In genomic region chr3:105960700-105961099, GRCm38 (mm10) we compare ENCODE assay signal across 10 mouse cellular contexts. TPM values are rescaled to one million over a fixed set of nuclear protein-coding genes. Genes with fewer than 3 reads are reported as not detected.
DNase-seq lines count a peak whose midpoint lies in the region; ATAC-seq and TF ChIP-seq lines count a peak whose summit lies in the region.
"Had no signal": no experiment of that assay in that cellular context is flagged by ENCODE, and none has a peak within 500 bp of the region (broad histone marks: within the 10 kb centered on the region; RNA-seq: fewer than 3 reads in every experiment).

No protein-coding gene starts in this region.

- TF ChIP-seq CTCF in testis, adult 2 months (IDR thresholded peaks at IDR 0.05; ENCODE audit: control insufficient read depth, insufficient read depth, insufficient replicate concordance, low read depth, low read length) = no peak

- H3K4me3 ChIP-seq in testis, adult 2 months (ENCODE audit: control insufficient read depth, low read depth, low read length) = peak overlapping the region; percentile 75
- H3K4me3 ChIP-seq in midbrain, embryonic 13.5 days (replicated peaks) = peak overlapping the region; percentile 94; the same call in 1 of the 2 replicates

- intact Hi-C loops in left cerebral cortex, postnatal 4 days (cut with DNase I) = no loop called here

- WGBS in midbrain, embryonic 13.5 days = 99% methylated on average over 2 of the region's 2 CpGs

- no peak for TF ChIP-seq POLR2A in testis, adult 2 months (IDR thresholded peaks at IDR 0.05; ENCODE audit: control insufficient read depth, low read depth, low read length)

- no peak overlapping the region for H3K9ac ChIP-seq in midbrain, embryonic 13.5 days (replicated peaks)

- ATAC-seq in CD4-positive, CD25-positive, alpha-beta regulatory T cell, adult 4 months = no peak
- ATAC-seq in midbrain, embryonic 13.5 days = no peak

- no peaks in the 10 kb centered on the region for H3K27me3 ChIP-seq in testis, adult 2 months (ENCODE audit: control insufficient read depth, insufficient read depth, low read length)
- no peaks in the 10 kb centered on the region for H3K27me3 ChIP-seq in midbrain, embryonic 13.5 days

- peaks cover 4% of the 10 kb centered on the region for H3K36me3 ChIP-seq in testis, adult 2 months (ENCODE audit: control insufficient read depth, insufficient read depth, low read length)
- peaks cover 45% of the 10 kb centered on the region for H3K36me3 ChIP-seq in midbrain, embryonic 13.5 days

- no peak overlapping the region for H3K27ac ChIP-seq in testis, adult 2 months (ENCODE audit: control insufficient read depth, insufficient read depth, low read depth, low read length)
- H3K27ac ChIP-seq in midbrain, embryonic 13.5 days = no peak overlapping the region

- no peaks in the 10 kb centered on the region for H3K4me1 ChIP-seq in testis, adult 2 months (ENCODE audit: control insufficient read depth, insufficient read depth, low read length)
- peaks cover 41% of the 10 kb centered on the region for H3K4me1 ChIP-seq in midbrain, embryonic 13.5 days (replicated peaks)

- no peaks in the 10 kb centered on the region for H3K9me3 ChIP-seq in midbrain, embryonic 13.5 days

- peak; percentile 47 for DNase-seq in CD4-positive, CD25-positive, alpha-beta regulatory T cell, adult 2 months (ENCODE audit: low read depth, low spot score)
- no peak for DNase-seq in testis, postnatal 14 days (ENCODE audit: low spot score)
- peak; percentile 49 for DNase-seq in induced T-regulatory cell, adult 2 months (ENCODE audit: low read depth)
- DNase-seq in testis, postnatal 10 days (ENCODE audit: low spot score) = no peak
- DNase-seq in left cerebral cortex, postnatal 4 days = no peak

- H3K4me2 ChIP-seq in midbrain, embryonic 13.5 days (replicated peaks) = peak overlapping the region; percentile 89

RNA-seq across cellular contexts. Expression of gene Atp5f1, which starts 0.8 kb away (rescaled TPM):
- 100 to 1,000 TPM; 327 to 367 TPM for polyA plus RNA-seq in CD4-positive, CD25-positive, alpha-beta regulatory T cell, adult 4 months (2017; shearing (Covaris generic))
- polyA plus RNA-seq in testis, adult 2 months (2012; rRNA removed) = 68.0 and 69.0 TPM in 2 replicates
- polyA plus RNA-seq in midbrain, embryonic 13.5 days (2015; fragmentation: Nextera tagmentation; extraction: Ambion mirVana) = 541 and 556 TPM in 2 replicates
- total RNA-seq in left cerebral cortex, postnatal 4 days (2021) = 100 to 1,000 TPM; 255 TPM

RNA-seq across cellular contexts. Expression of gene Wdr77, which starts 1.5 kb away (rescaled TPM):
- 10 to 100 TPM; 67.3 to 77.9 TPM for polyA plus RNA-seq in CD4-positive, CD25-positive, alpha-beta regulatory T cell, adult 4 months (2017; shearing (Covaris generic))
- polyA plus RNA-seq in testis, adult 2 months (2012; rRNA removed) = 50.4 and 55.8 TPM in 2 replicates
- polyA plus RNA-seq in midbrain, embryonic 13.5 days (2015; fragmentation: Nextera tagmentation; extraction: Ambion mirVana) = 107 TPM in 2 replicates
- 10 to 100 TPM; 61.2 to 70.2 TPM for total RNA-seq in left cerebral cortex, postnatal 4 days (2021)

RNA-seq across cellular contexts. Expression of gene Ovgp1, which starts 12.8 kb away (rescaled TPM):
- 1 to 10 TPM; 5.6 to 7.3 TPM for polyA plus RNA-seq in CD4-positive, CD25-positive, alpha-beta regulatory T cell, adult 4 months (2017; shearing (Covaris generic))
- 10.3 and 13.3 TPM in 2 replicates for polyA plus RNA-seq in testis, adult 2 months (2012; rRNA removed)
- polyA plus RNA-seq in midbrain, embryonic 13.5 days (2015; fragmentation: Nextera tagmentation; extraction: Ambion mirVana) = 3.4 and 4.4 TPM in 2 replicates
- total RNA-seq in left cerebral cortex, postnatal 4 days (2021) = 1 to 10 TPM; 3.2 to 3.8 TPM

RNA-seq across cellular contexts. Expression of gene I830077J02Rik, which starts 28.2 kb away (rescaled TPM):
- polyA plus RNA-seq in CD4-positive, CD25-positive, alpha-beta regulatory T cell, adult 4 months (2017; shearing (Covaris generic)) = under 1 TPM; 0.51 to 0.61 TPM
- 0.14 TPM in 1 of 2 replicates, not detected in the other for polyA plus RNA-seq in testis, adult 2 months (2012; rRNA removed)
- polyA plus RNA-seq in midbrain, embryonic 13.5 days (2015; fragmentation: Nextera tagmentation; extraction: Ambion mirVana) = 0.39 and 0.41 TPM in 2 replicates
- total RNA-seq in left cerebral cortex, postnatal 4 days (2021) = under 1 TPM; 0.56 to 0.64 TPM

RNA-seq across cellular contexts. Expression of gene Pifo, which starts 53.7 kb away (rescaled TPM):
- polyA plus RNA-seq in CD4-positive, CD25-positive, alpha-beta regulatory T cell, adult 4 months (2017; shearing (Covaris generic)) = 1 to 10 TPM in 1 of 2 experiments, not detected in 1; 2.4 TPM
- polyA plus RNA-seq in testis, adult 2 months (2012; rRNA removed) = 101 and 112 TPM in 2 replicates
- 1.8 and 3.3 TPM in 2 replicates for polyA plus RNA-seq in midbrain, embryonic 13.5 days (2015; fragmentation: Nextera tagmentation; extraction: Ambion mirVana)
- under 1 TPM; 0.54 to 0.58 TPM for total RNA-seq in left cerebral cortex, postnatal 4 days (2021)
- polyA plus RNA-seq: C2C12; large intestine, adult 2 months had no signal

Comparison
In these comparisons a context has a peak if more than half of its experiments do, and no peak if none do; other contexts are left out.
1. DNase-seq: peak in CD4-positive, CD25-positive, alpha-beta regulatory T cell, adult 2 months (single experiment) and induced T-regulatory cell, adult 2 months (single experiment); none in testis, postnatal 14 days (single experiment), testis, postnatal 10 days (single experiment) and left cerebral cortex, postnatal 4 days (single experiment).